Comparison of ENCODE assay signal across 8 mouse cellular contexts in genomic region chr17:90454738-90455408, GRCm38 (mm10).
DNase-seq lines count a peak whose midpoint lies in the region; ATAC-seq and TF ChIP-seq lines count a peak whose summit lies in the region.

No protein-coding gene starts in this region.

- H3K36me3 ChIP-seq in heart, embryonic 15.5 days, result no peaks in the 10 kb centered on the region
- no peaks in the 10 kb centered on the region for H3K36me3 ChIP-seq in ES-E14 (ENCODE audit: control insufficient read depth, insufficient read depth, low read length, poor library complexity, severe bottlenecking)
- H3K36me3 ChIP-seq in intestine, embryonic 15.5 days, result no peaks in the 10 kb centered on the region
- H3K36me3 ChIP-seq in midbrain, embryonic 12.5 days, result no peaks in the 10 kb centered on the region

- WGBS in heart, embryonic 15.5 days, result 1% methylated on average over 41 of the region's 41 CpGs
- under 1% methylated on average over 41 of the region's 41 CpGs for WGBS in intestine, embryonic 15.5 days
- under 1% methylated on average over 37 of the region's 41 CpGs for WGBS in midbrain, embryonic 12.5 days

- peak overlapping the region; percentile 53 for H3K4me3 ChIP-seq in heart, embryonic 15.5 days
- H3K4me3 ChIP-seq in ES-E14 (ENCODE audit: insufficient read depth in 1 of 2, low read depth in 1 of 2, low read length in 2 of 2, poor library complexity in 1 of 2, severe bottlenecking in 1 of 2), result peak overlapping the region; percentile 52 to 61
- H3K4me3 ChIP-seq in intestine, embryonic 15.5 days (replicated peaks), result peak overlapping the region; percentile 40
- peak overlapping the region; percentile 66 for H3K4me3 ChIP-seq in midbrain, embryonic 12.5 days

- DNase-seq in heart, adult 18-20 months, result no peak
- DNase-seq in ES-E14 (ENCODE audit: low read depth, low spot score), result peak; percentile 8
- peak; percentile 40 for DNase-seq in embryo, embryonic 9.5 days (ENCODE audit: extremely low spot score)
- DNase-seq in spleen, postnatal 36 days (ENCODE audit: low spot score in 2 of 2), result no peak
- DNase-seq in lung, postnatal 25 days (ENCODE audit: low spot score), result no peak

- in situ Hi-C loops in ES-E14 (cut with MboI; ENCODE audit: low sequenced_read_pairs in 2 of 2, unreplicated experiment in 2 of 2), result no loop called here

- peak overlapping the region; percentile 32; the same call in 1 of the 2 replicates for H3K9ac ChIP-seq in heart, embryonic 15.5 days
- no peak overlapping the region for H3K9ac ChIP-seq in ES-E14 (ENCODE audit: insufficient read depth, low read depth, low read length, poor library complexity, severe bottlenecking)
- peak overlapping the region; percentile 31; the same call in 1 of the 2 replicates for H3K9ac ChIP-seq in intestine, embryonic 15.5 days
- H3K9ac ChIP-seq in midbrain, embryonic 12.5 days (replicated peaks), result peak overlapping the region; percentile 70

- peaks cover 49% of the 10 kb centered on the region for H3K27me3 ChIP-seq in heart, embryonic 15.5 days
- H3K27me3 ChIP-seq in intestine, embryonic 15.5 days (replicated peaks), result peaks cover 23% of the 10 kb centered on the region
- peaks cover 26% of the 10 kb centered on the region for H3K27me3 ChIP-seq in midbrain, embryonic 12.5 days

- H3K27ac ChIP-seq in heart, embryonic 15.5 days, result no peak overlapping the region
- no peak overlapping the region for H3K27ac ChIP-seq in ES-E14 (ENCODE audit: insufficient read depth, low read depth, low read length, poor library complexity, severe bottlenecking)
- H3K27ac ChIP-seq in intestine, embryonic 15.5 days, result no peak overlapping the region
- peak overlapping the region; percentile 65 for H3K27ac ChIP-seq in midbrain, embryonic 12.5 days (replicated peaks)

- ATAC-seq in heart, embryonic 15.5 days (replicated peaks; ENCODE audit: insufficient number of reproducible peaks, insufficient read depth, low FRiP score, low read depth), result no peak
- peak; percentile 50; the same call in 1 of the 2 replicates for ATAC-seq in intestine, embryonic 15.5 days
- peak; percentile 50 for ATAC-seq in midbrain, embryonic 12.5 days (ENCODE audit: low FRiP score, low read depth)

- peak overlapping the region; percentile 91 for H3K4me2 ChIP-seq in heart, embryonic 15.5 days
- H3K4me2 ChIP-seq in intestine, embryonic 15.5 days (replicated peaks), result peak overlapping the region; percentile 87
- peak overlapping the region; percentile 88 for H3K4me2 ChIP-seq in midbrain, embryonic 12.5 days (replicated peaks)

- no peaks in the 10 kb centered on the region for H3K9me3 ChIP-seq in heart, embryonic 15.5 days (replicated peaks)
- H3K9me3 ChIP-seq in ES-E14 (ENCODE audit: control insufficient read depth, insufficient read depth, low read depth, low read length), result no peaks in the 10 kb centered on the region
- no peaks in the 10 kb centered on the region for H3K9me3 ChIP-seq in intestine, embryonic 15.5 days
- no peaks in the 10 kb centered on the region for H3K9me3 ChIP-seq in midbrain, embryonic 12.5 days

- H3K4me1 ChIP-seq in heart, embryonic 15.5 days (replicated peaks), result peaks cover 14% of the 10 kb centered on the region
- H3K4me1 ChIP-seq in ES-E14 (ENCODE audit: control insufficient read depth in 2 of 2, insufficient read depth in 2 of 2, low read length in 2 of 2, poor library complexity in 1 of 2), result peaks cover 0 to 2% of the 10 kb centered on the region in 2 experiments; a peak in 1 of 4 replicates
- peaks cover 8% of the 10 kb centered on the region; the same call in 1 of the 2 replicates for H3K4me1 ChIP-seq in intestine, embryonic 15.5 days (replicated peaks)
- H3K4me1 ChIP-seq in midbrain, embryonic 12.5 days, result peaks cover 7% of the 10 kb centered on the region; the same call in 1 of the 2 replicates

TF ChIP-seq in ES-E14, 5 proteins besides CTCF, POLR2A, EP300 and RAD21:
- peak; percentile 1; the same call in 1 of the 2 replicates for TF ChIP-seq ZC3H11A (IDR thresholded peaks at IDR 0.05; ENCODE audit: borderline replicate concordance, low read depth, low read length)
- TF ChIP-seq CHD2 (IDR thresholded peaks at IDR 0.05; ENCODE audit: low read depth, low read length), result no peak
TF ChIP-seq in ES-E14: peak in this region for 1.

Comparison
In these comparisons a context has a peak if more than half of its experiments do, and no peak if none do; other contexts are left out.
1. DNase-seq: peak in ES-E14 (single experiment) and embryo, embryonic 9.5 days (single experiment); none in heart, adult 18-20 months (0 of 2), spleen, postnatal 36 days (0 of 2) and lung, postnatal 25 days (single experiment).
2. Peak in every context shown above with its lines, with median percentiles within 50 percentile points of each other: H3K4me2 ChIP-seq and H3K4me3 ChIP-seq.